Comparison of ENCODE assay signal across 8 mouse cellular contexts in the genomic region with DNA sequence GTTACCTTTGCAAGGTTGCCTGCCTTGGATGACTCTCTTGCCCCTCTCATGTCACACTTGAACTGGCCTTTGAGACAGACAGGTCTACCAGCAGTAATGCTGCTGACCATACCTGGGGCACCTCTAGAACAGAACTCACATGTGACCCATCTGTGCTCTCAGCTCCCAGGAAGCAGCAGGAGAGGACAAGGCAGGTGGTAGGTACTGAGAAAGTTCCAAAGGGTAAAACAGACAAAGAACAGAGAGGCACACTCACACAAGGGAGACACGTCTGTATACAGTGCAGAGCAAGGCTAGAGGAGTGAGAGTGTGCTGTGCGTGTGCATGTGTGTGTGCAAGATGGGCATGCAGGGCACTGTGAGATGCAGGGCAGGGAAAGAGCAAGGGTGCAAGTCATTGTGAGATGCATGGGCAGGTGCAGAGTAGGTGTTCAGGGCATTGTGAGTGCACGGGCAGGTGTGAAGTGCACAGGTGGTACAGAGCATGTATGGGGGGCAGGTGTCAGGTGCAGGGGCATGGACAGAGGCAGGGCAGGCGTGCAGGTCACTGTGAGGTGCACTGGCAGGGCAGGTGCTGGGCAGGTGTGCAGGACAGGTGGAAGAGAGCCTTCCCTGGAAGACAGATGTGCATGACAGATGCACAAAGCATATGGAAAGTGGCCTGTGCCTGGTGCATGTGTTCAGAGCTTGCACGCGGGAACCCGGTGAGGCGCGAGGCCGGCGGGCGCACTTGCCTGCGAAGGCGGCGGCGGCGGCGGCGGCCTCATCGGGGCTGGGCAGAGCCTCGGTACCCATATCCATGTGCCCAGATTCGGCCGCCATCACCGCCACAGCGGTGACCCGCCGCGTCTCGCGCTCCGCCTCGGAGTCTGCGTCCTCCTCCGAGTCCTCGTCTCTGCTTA. TPM values are rescaled to one million over a fixed set of nuclear protein-coding genes. Genes with fewer than 3 reads are reported as not detected.
A peak's percentile ranks its signal among the peaks of the same experiment; 100 is the strongest.
DNase-seq lines count a peak whose midpoint lies in the region; ATAC-seq and TF ChIP-seq lines count a peak whose summit lies in the region.

No protein-coding gene starts in this region.

- peak overlapping the region; percentile 100 for H3K27ac ChIP-seq in kidney, embryonic 16.5 days (ENCODE audit: low read length)
- peak overlapping the region; percentile 99 for H3K27ac ChIP-seq in embryonic facial prominence, embryonic 14.5 days (replicated peaks; ENCODE audit: low read depth, low read length)
- peak overlapping the region; percentile 100 for H3K27ac ChIP-seq in hindbrain, postnatal 0 days
- H3K27ac ChIP-seq in macrophage, result no peak overlapping the region
- peak overlapping the region; percentile 42; the same call in 1 of the 2 replicates for H3K27ac ChIP-seq in testis, adult 2 months (ENCODE audit: control insufficient read depth, insufficient read depth, low read depth, low read length)

- H3K9ac ChIP-seq in kidney, embryonic 16.5 days (replicated peaks; ENCODE audit: low read length), result peak overlapping the region; percentile 95
- H3K9ac ChIP-seq in embryonic facial prominence, embryonic 14.5 days (ENCODE audit: low read depth, low read length), result peak overlapping the region; percentile 89
- H3K9ac ChIP-seq in hindbrain, postnatal 0 days (replicated peaks; ENCODE audit: low read length), result peak overlapping the region; percentile 76

- H3K4me1 ChIP-seq in kidney, embryonic 16.5 days (ENCODE audit: insufficient read depth, low read length), result peaks cover 28% of the 10 kb centered on the region
- peaks cover 24% of the 10 kb centered on the region for H3K4me1 ChIP-seq in embryonic facial prominence, embryonic 14.5 days (ENCODE audit: control insufficient read depth, insufficient read depth, low read length)
- H3K4me1 ChIP-seq in hindbrain, postnatal 0 days (ENCODE audit: insufficient read depth, low read length), result peaks cover 24% of the 10 kb centered on the region
- peaks cover 8% of the 10 kb centered on the region for H3K4me1 ChIP-seq in testis, adult 2 months (ENCODE audit: control insufficient read depth, insufficient read depth, low read length)

- TF ChIP-seq POLR2A in testis, adult 2 months (IDR thresholded peaks at IDR 0.05; ENCODE audit: control insufficient read depth, low read depth, low read length), result no peak; the same call in 1 of the 2 replicates

- H3K4me2 ChIP-seq in kidney, embryonic 16.5 days (replicated peaks; ENCODE audit: low read depth, low read length), result peak overlapping the region; percentile 82
- peak overlapping the region; percentile 100 for H3K4me2 ChIP-seq in embryonic facial prominence, embryonic 14.5 days (ENCODE audit: low read depth, low read length)
- peak overlapping the region; percentile 93 for H3K4me2 ChIP-seq in hindbrain, postnatal 0 days (ENCODE audit: low read depth, low read length)

- peak overlapping the region; percentile 69 for H3K4me3 ChIP-seq in kidney, embryonic 16.5 days (ENCODE audit: low read length)
- H3K4me3 ChIP-seq in embryonic facial prominence, embryonic 14.5 days (ENCODE audit: low read depth, low read length), result peak overlapping the region; percentile 62
- H3K4me3 ChIP-seq in hindbrain, postnatal 0 days (ENCODE audit: low read length), result peak overlapping the region; percentile 58
- peak overlapping the region; percentile 30 for H3K4me3 ChIP-seq in macrophage (ENCODE audit: inconsistent target)
- H3K4me3 ChIP-seq in testis, adult 2 months (ENCODE audit: control insufficient read depth, low read depth, low read length), result peak overlapping the region; percentile 95

- no peaks in the 10 kb centered on the region for H3K27me3 ChIP-seq in kidney, embryonic 16.5 days (ENCODE audit: insufficient read depth, low read length)
- H3K27me3 ChIP-seq in Patski, result no peaks in the 10 kb centered on the region
- no peaks in the 10 kb centered on the region for H3K27me3 ChIP-seq in embryonic facial prominence, embryonic 14.5 days (replicated peaks; ENCODE audit: control insufficient read depth, insufficient read depth, low read length)
- H3K27me3 ChIP-seq in hindbrain, postnatal 0 days (ENCODE audit: insufficient read depth, low read length), result no peaks in the 10 kb centered on the region
- no peaks in the 10 kb centered on the region for H3K27me3 ChIP-seq in testis, adult 2 months (ENCODE audit: control insufficient read depth, insufficient read depth, low read length)

- ATAC-seq in kidney, embryonic 16.5 days (ENCODE audit: low FRiP score, low TSS enrichment), result peak; percentile 10
- ATAC-seq in Patski, result peak; percentile 14
- ATAC-seq in embryonic facial prominence, embryonic 14.5 days (ENCODE audit: low read depth), result peak; percentile 0; the same call in 1 of the 2 replicates
- peak; percentile 33 for ATAC-seq in hindbrain, postnatal 0 days

- H3K36me3 ChIP-seq in kidney, embryonic 16.5 days (ENCODE audit: insufficient read depth, low read length), result peaks cover 20% of the 10 kb centered on the region
- peaks cover 23% of the 10 kb centered on the region for H3K36me3 ChIP-seq in embryonic facial prominence, embryonic 14.5 days (ENCODE audit: control insufficient read depth, insufficient read depth, low read length)
- H3K36me3 ChIP-seq in hindbrain, postnatal 0 days (ENCODE audit: insufficient read depth, low read length), result peaks cover 21% of the 10 kb centered on the region; the same call in 1 of the 2 replicates
- peaks cover 23% of the 10 kb centered on the region for H3K36me3 ChIP-seq in macrophage (ENCODE audit: inconsistent target)
- H3K36me3 ChIP-seq in testis, adult 2 months (ENCODE audit: control insufficient read depth, insufficient read depth, low read length), result no peaks in the 10 kb centered on the region

- TF ChIP-seq CTCF in Patski (IDR thresholded peaks at IDR 0.05), result no peak
- no peak for TF ChIP-seq CTCF in hindbrain, postnatal 0 days (IDR thresholded peaks at IDR 0.05; ENCODE audit: low read depth)
- peak; percentile 12; the same call in 1 of the 2 replicates for TF ChIP-seq CTCF in testis, adult 2 months (IDR thresholded peaks at IDR 0.05; ENCODE audit: control insufficient read depth, insufficient read depth, insufficient replicate concordance, low read depth, low read length)

- H3K79me2 ChIP-seq in macrophage (ENCODE audit: inconsistent target), result peaks cover 24% of the 10 kb centered on the region

- no peaks in the 10 kb centered on the region for H3K9me3 ChIP-seq in kidney, embryonic 16.5 days (ENCODE audit: low read length)
- no peaks in the 10 kb centered on the region for H3K9me3 ChIP-seq in embryonic facial prominence, embryonic 14.5 days (ENCODE audit: control insufficient read depth, low read length)
- H3K9me3 ChIP-seq in hindbrain, postnatal 0 days (ENCODE audit: low read length), result no peaks in the 10 kb centered on the region

- DNase-seq in kidney, postnatal 36 days, result no peak
- DNase-seq in Patski (ENCODE audit: low read depth, low spot score), result no peak
- peak; percentile 35 for DNase-seq in embryonic facial prominence, embryonic 14.5 days (ENCODE audit: low spot score)
- DNase-seq in hindbrain, postnatal 0 days (ENCODE audit: low spot score), result no peak
- no peak for DNase-seq in gastrocnemius, postnatal 25 days

- in situ Hi-C loops in Patski (cut with MboI; ENCODE audit: low pct_unique_long_range_greater_than_20kb), result no loop called here

- POLR2A ChIA-PET in Patski (lab: Charles Lee), result interaction anchor here (1.1 kb wide), 1 partner anchor 375 kb away, joined by 3 read pairs; no protein-coding TSS in a partner anchor

- CTCF ChIA-PET in Patski (lab: Charles Lee), result interaction anchor here (1.5 to 4.2 kb wide), 2 partner anchors 11 to 68 kb away, joined by 4 to 19 read pairs; no protein-coding TSS in a partner anchor

- 4% methylated on average over 34 of the region's 35 CpGs for WGBS in kidney, embryonic 16.5 days
- WGBS in embryonic facial prominence, embryonic 14.5 days, result 11% methylated on average over 13 of the region's 35 CpGs
- 4% methylated on average over 35 of the region's 35 CpGs for WGBS in hindbrain, postnatal 0 days
- 11% methylated on average over 35 of the region's 35 CpGs for WGBS in macrophage (ENCODE audit: missing documents)

RNA-seq across cellular contexts. Expression of gene Deaf1, which starts 0.7 kb away (rescaled TPM):
- polyA plus RNA-seq in kidney, embryonic 16.5 days (2015; fragmentation: Nextera tagmentation; extraction: Ambion mirVana), result 77.4 and 87.5 TPM in 2 replicates
- polyA plus RNA-seq in Patski (2021), result 62.1 TPM
- polyA plus RNA-seq in embryonic facial prominence, embryonic 14.5 days (2014; fragmentation: Nextera tagmentation; extraction: Ambion mirVana), result 72.7 and 82.7 TPM in 2 replicates
- total RNA-seq in hindbrain, postnatal 0 days (2014; rRNA removed), result 218 and 220 TPM in 2 replicates
- 200 and 237 TPM in 2 replicates for polyA plus RNA-seq in hindbrain, postnatal 0 days (2015; fragmentation: Nextera tagmentation; extraction: Ambion mirVana)
- total RNA-seq in macrophage (2018; cell fraction: chromatin; rRNA removed), result 10 to 100 TPM; 12.2 to 55.1 (median 28.7) TPM
- 10 to 100 TPM in 24 of 26 experiments, 1 to 10 TPM in 2; 8.3 to 21.8 (median 17.2) TPM for total RNA-seq in macrophage (2018; cell fraction: cytosol; rRNA removed)
- total RNA-seq in macrophage (2018; cell fraction: nucleus; rRNA removed), result 10 to 100 TPM; 13.2 to 48.2 (median 23.5) TPM
- polyA plus RNA-seq in macrophage (2018), result 14.6 to 16.7 TPM (median 16.5 TPM) in 3 replicates
- polyA plus RNA-seq in testis, adult 2 months (2012; rRNA removed), result 8.3 and 9.1 TPM in 2 replicates
- 10 to 100 TPM; 11.2 to 11.7 TPM for total RNA-seq in gastrocnemius, postnatal 25 days (2021)

RNA-seq across cellular contexts. Expression of gene Tmem80, which starts 0.7 kb away (rescaled TPM):
- 49.3 and 59.8 TPM in 2 replicates for polyA plus RNA-seq in kidney, embryonic 16.5 days (2015; fragmentation: Nextera tagmentation; extraction: Ambion mirVana)
- polyA plus RNA-seq in Patski (2021), result 34.0 TPM
- 21.1 and 27.7 TPM in 2 replicates for polyA plus RNA-seq in embryonic facial prominence, embryonic 14.5 days (2014; fragmentation: Nextera tagmentation; extraction: Ambion mirVana)
- total RNA-seq in hindbrain, postnatal 0 days (2014; rRNA removed), result 31.6 and 36.4 TPM in 2 replicates
- polyA plus RNA-seq in hindbrain, postnatal 0 days (2015; fragmentation: Nextera tagmentation; extraction: Ambion mirVana), result 42.0 and 44.9 TPM in 2 replicates
- 10 to 100 TPM in 24 of 26 experiments, 1 to 10 TPM in 2; 8.8 to 81.9 (median 36.9) TPM for total RNA-seq in macrophage (2018; cell fraction: chromatin; rRNA removed)
- total RNA-seq in macrophage (2018; cell fraction: cytosol; rRNA removed), result 10 to 100 TPM in 24 of 26 experiments, 1 to 10 TPM in 2; 9.3 to 24.3 (median 16.1) TPM
- 10 to 100 TPM; 12.2 to 89.8 (median 33.8) TPM for total RNA-seq in macrophage (2018; cell fraction: nucleus; rRNA removed)
- polyA plus RNA-seq in macrophage (2018), result 10.2 to 25.3 TPM (median 18.7 TPM) in 3 replicates
- 42.3 and 44.2 TPM in 2 replicates for polyA plus RNA-seq in testis, adult 2 months (2012; rRNA removed)
- 10 to 100 TPM; 11.0 to 11.5 TPM for total RNA-seq in gastrocnemius, postnatal 25 days (2021)

RNA-seq across cellular contexts. Expression of gene Eps8l2, which starts 11.9 kb away (rescaled TPM):
- polyA plus RNA-seq in kidney, embryonic 16.5 days (2015; fragmentation: Nextera tagmentation; extraction: Ambion mirVana), result 59.4 and 62.9 TPM in 2 replicates
- polyA plus RNA-seq in Patski (2021) (114 TPM), macrophage (2018) (not detected in 3 replicates)
- polyA plus RNA-seq in embryonic facial prominence, embryonic 14.5 days (2014; fragmentation: Nextera tagmentation; extraction: Ambion mirVana), result 12.0 and 13.6 TPM in 2 replicates
- total RNA-seq in hindbrain, postnatal 0 days (2014; rRNA removed), result 1.6 and 3.9 TPM in 2 replicates
- polyA plus RNA-seq in hindbrain, postnatal 0 days (2015; fragmentation: Nextera tagmentation; extraction: Ambion mirVana), result 1.5 and 2.4 TPM in 2 replicates
- total RNA-seq in macrophage (2018; cell fraction: chromatin; rRNA removed), result 1 to 10 TPM in 1 of 26 experiments, under 1 TPM in 1, not detected in 24; 0.98 to 1.0 TPM
- total RNA-seq in macrophage (2018; cell fraction: cytosol; rRNA removed), result under 1 TPM in 13 of 26 experiments, not detected in 13; 0.03 to 0.20 (median 0.14) TPM
- total RNA-seq in macrophage (2018; cell fraction: nucleus; rRNA removed), result 1 to 10 TPM in 1 of 26 experiments, under 1 TPM in 5, not detected in 20; 0.41 to 1.2 (median 0.63) TPM
- polyA plus RNA-seq in testis, adult 2 months (2012; rRNA removed), result 4.7 and 5.3 TPM in 2 replicates
- total RNA-seq in gastrocnemius, postnatal 25 days (2021), result 1 to 10 TPM; 1.5 to 2.1 TPM

RNA-seq across cellular contexts. Expression of gene Drd4, which starts 35.0 kb away (rescaled TPM):
- polyA plus RNA-seq in kidney, embryonic 16.5 days (2015; fragmentation: Nextera tagmentation; extraction: Ambion mirVana), result 1.3 and 1.5 TPM in 2 replicates
- not detected for polyA plus RNA-seq in Patski (2021)
- polyA plus RNA-seq in embryonic facial prominence, embryonic 14.5 days (2014; fragmentation: Nextera tagmentation; extraction: Ambion mirVana), result 0.81 and 1.3 TPM in 2 replicates
- total RNA-seq in hindbrain, postnatal 0 days (2014; rRNA removed), result 0.54 and 0.94 TPM in 2 replicates
- polyA plus RNA-seq in hindbrain, postnatal 0 days (2015; fragmentation: Nextera tagmentation; extraction: Ambion mirVana), result 0.73 and 0.79 TPM in 2 replicates
- total RNA-seq in macrophage (2018; cell fraction: chromatin; rRNA removed), result under 1 TPM in 3 of 26 experiments, not detected in 23; 0.33 to 0.95 (median 0.34) TPM
- total RNA-seq in macrophage (2018; cell fraction: cytosol; rRNA removed), result under 1 TPM in 13 of 26 experiments, not detected in 13; 0.10 to 0.96 (median 0.30) TPM
- total RNA-seq in macrophage (2018; cell fraction: nucleus; rRNA removed), result 1 to 10 TPM in 1 of 26 experiments, under 1 TPM in 9, not detected in 16; 0.39 to 1.3 (median 0.58) TPM
- 0.09 TPM in 1 of 3 replicates, not detected in the others for polyA plus RNA-seq in macrophage (2018)
- 11.5 and 13.0 TPM in 2 replicates for polyA plus RNA-seq in testis, adult 2 months (2012; rRNA removed)
- under 1 TPM in 1 of 2 experiments, not detected in 1; 0.23 TPM for total RNA-seq in gastrocnemius, postnatal 25 days (2021)

RNA-seq across cellular contexts. Expression of gene Sct, which starts 47.9 kb away (rescaled TPM):
- 45.2 and 47.1 TPM in 2 replicates for polyA plus RNA-seq in kidney, embryonic 16.5 days (2015; fragmentation: Nextera tagmentation; extraction: Ambion mirVana)
- polyA plus RNA-seq in Patski (2021) (not detected), macrophage (2018) (not detected in 3 replicates)
- 9.9 and 13.8 TPM in 2 replicates for polyA plus RNA-seq in embryonic facial prominence, embryonic 14.5 days (2014; fragmentation: Nextera tagmentation; extraction: Ambion mirVana)
- total RNA-seq in hindbrain, postnatal 0 days (2014; rRNA removed), result 3.7 TPM in 1 of 2 replicates, not detected in the other
- 7.6 and 9.9 TPM in 2 replicates for polyA plus RNA-seq in hindbrain, postnatal 0 days (2015; fragmentation: Nextera tagmentation; extraction: Ambion mirVana)
- total RNA-seq in macrophage (2018; cell fraction: chromatin; rRNA removed), result not detected
- total RNA-seq in macrophage (2018; cell fraction: cytosol; rRNA removed), result 1 to 10 TPM in 3 of 26 experiments, under 1 TPM in 8, not detected in 15; 0.40 to 1.1 (median 0.77) TPM
- 1 to 10 TPM in 2 of 26 experiments, not detected in 24; 1.4 to 2.1 TPM for total RNA-seq in macrophage (2018; cell fraction: nucleus; rRNA removed)
- polyA plus RNA-seq in testis, adult 2 months (2012; rRNA removed), result 6.4 and 8.6 TPM in 2 replicates
- total RNA-seq in gastrocnemius, postnatal 25 days (2021), result under 1 TPM in 1 of 2 experiments, not detected in 1; 0.56 TPM

Comparison
In these comparisons a context has a peak if more than half of its experiments do, and no peak if none do; other contexts are left out.
1. H3K4me3 ChIP-seq: peak in every context shown above with its lines; median percentile 95 in testis, adult 2 months; 69 in kidney, embryonic 16.5 days; 62 in embryonic facial prominence, embryonic 14.5 days; 58 in hindbrain, postnatal 0 days; 30 in macrophage.